Mouse (Mus musculus) liver, adult 2 months (tissue): ENCODE measurements at regions not wholly inside any gene's neighbourhood (a gene's known extent, or its start where the extent isn't known, plus 50 kb on each side); places are given as distances from the start of the nearest gene placed in this dataset.
A peak's percentile ranks its signal among the peaks of the same experiment; 100 is the strongest.

ENCODE experiments used
- DNase-seq: peaks from one replicate; pipeline ENCODE4 v3.0.0-alpha.2; 2011; ENCODE audit warnings: low read depth, low spot score; ENCODE audit errors: extremely low read depth
- H3K27ac ChIP-seq: fragments of 200-500 bp; replicated peaks from 2 replicates; pipeline ENCODE4 v1.5.1; 2012; ENCODE audit warnings: low read depth, mild to moderate bottlenecking, control low read depth, inconsistent platforms, low read length; ENCODE audit not compliant: insufficient read depth
- H3K27me3 ChIP-seq: fragments of 200-500 bp; 2 replicates; pipeline ENCODE4 v1.6.1; 2012; ENCODE audit warnings: mild to moderate bottlenecking, moderate library complexity, low read length, inconsistent platforms; ENCODE audit not compliant: control insufficient read depth, insufficient read depth
- H3K36me3 ChIP-seq: fragments of 200-500 bp; 2 replicates; pipeline ENCODE4 v1.6.1; 2012; ENCODE audit warnings: low read length, inconsistent platforms; ENCODE audit not compliant: control insufficient read depth, insufficient read depth
- H3K4me1 ChIP-seq: fragments of 200-500 bp; 2 replicates; pipeline ENCODE4 v1.6.1; 2011; ENCODE audit warnings: low read length; ENCODE audit not compliant: control insufficient read depth, insufficient read depth
- H3K4me3 ChIP-seq: fragments of 200-500 bp; 2 replicates; pipeline ENCODE4 v1.5.1; 2011; ENCODE audit warnings: low read depth, mild to moderate bottlenecking, control low read depth, low read length, moderate library complexity; ENCODE audit not compliant: insufficient read depth
- H3K79me2 ChIP-seq: fragments of 200-500 bp; 2 replicates; pipeline ENCODE4 v1.6.1; 2012; ENCODE audit warnings: inconsistent platforms, mild to moderate bottlenecking, low read length, moderate library complexity; ENCODE audit not compliant: control insufficient read depth, insufficient read depth
- H3K9ac ChIP-seq: fragments of 200-500 bp; 2 replicates; pipeline ENCODE4 v1.6.1; 2012; ENCODE audit warnings: low read depth, mild to moderate bottlenecking, control low read depth, inconsistent platforms, low read length
- CTCF ChIP-seq: fragments of 200-500 bp; IDR thresholded peaks from 2 replicates; pipeline ENCODE4 v1.5.1; 2011; ENCODE audit warnings: low read depth, low read length, control low read depth
- POLR2A ChIP-seq: fragments of 200-500 bp; IDR thresholded peaks from 2 replicates; pipeline ENCODE4 v1.6.1; 2011; ENCODE audit warnings: low read length, control low read depth; ENCODE audit not compliant: insufficient read depth; ENCODE audit errors: extremely low read depth
- WGBS: fragments of 180-500 bp; shearing (Covaris S2); methylation state at CpG from one replicate; pipeline ENCODE4 v1.1.7; 2018; 5-methylcytosine and 5-hydroxymethylcytosine counted together

DNA sequence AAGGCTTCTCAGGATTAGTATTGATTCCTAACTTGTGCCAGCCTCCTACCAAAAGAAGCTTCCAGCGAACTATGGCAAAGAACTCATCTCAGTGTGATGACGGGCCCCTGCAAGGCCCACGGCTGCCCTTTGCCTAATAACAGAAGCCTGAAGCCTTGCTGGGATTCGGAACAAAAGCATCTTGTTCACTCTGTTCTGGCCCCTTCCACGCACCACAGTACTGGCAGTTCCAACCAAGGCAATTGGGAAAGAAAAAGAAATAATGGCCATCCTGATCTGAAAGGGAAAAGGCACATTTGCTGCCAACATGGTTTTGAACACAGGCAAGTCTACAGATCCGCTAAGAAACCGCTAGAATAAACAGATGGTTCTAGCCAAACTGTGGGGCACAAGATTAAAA is 150.4 kb upstream of the Tcerg1l start:
- no peak overlapping the region for H3K4me3 ChIP-seq
- H3K36me3 ChIP-seq = no peaks in the 10 kb centered on the region
- DNase-seq = no peak
- H3K27ac ChIP-seq = no peak overlapping the region
- H3K79me2 ChIP-seq = no peaks in the 10 kb centered on the region
- no peak overlapping the region for H3K9ac ChIP-seq
- WGBS = 84% methylated on average over 7 of the region's 7 CpGs
- H3K27me3 ChIP-seq = no peaks in the 10 kb centered on the region
- H3K4me1 ChIP-seq = no peaks in the 10 kb centered on the region
- TF ChIP-seq POLR2A = no peak
- TF ChIP-seq CTCF = no peak

DNA sequence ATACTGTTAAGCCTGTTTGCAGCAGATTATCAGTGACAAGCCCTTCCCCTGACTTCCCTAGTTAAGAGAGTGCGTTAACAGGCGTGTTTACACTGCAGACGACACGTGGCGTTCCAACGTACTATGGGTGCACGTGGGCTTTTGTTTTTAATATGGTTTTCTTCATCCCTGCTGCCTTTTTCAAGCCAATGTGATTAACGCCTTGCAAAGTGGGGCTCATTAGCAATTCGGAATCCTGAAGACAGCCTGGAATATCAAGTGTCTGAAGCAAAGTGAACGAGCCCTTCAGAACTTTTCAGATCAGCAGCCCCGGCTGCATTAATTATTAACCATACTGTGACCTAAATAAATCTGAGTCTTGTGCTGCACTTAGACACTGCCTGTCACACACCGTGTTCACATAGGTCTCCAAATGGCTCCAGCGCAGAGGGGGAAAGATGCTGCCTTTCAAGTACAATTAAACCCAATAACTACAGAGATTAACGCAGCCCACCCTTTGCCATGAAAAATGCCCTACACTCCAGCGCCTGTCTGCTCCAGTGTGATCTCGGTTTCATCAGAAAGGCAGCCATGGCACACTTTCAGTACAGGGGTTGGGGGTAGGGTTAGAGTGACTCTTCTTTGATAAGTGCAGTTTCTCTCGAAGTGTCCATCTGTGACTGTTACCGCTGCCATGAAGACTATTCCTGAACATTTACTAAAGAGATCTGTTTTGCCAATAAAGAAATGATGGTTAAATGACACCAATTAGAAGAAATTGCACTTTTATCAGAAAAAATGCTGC is 140.7 kb upstream of the Tcerg1l start:
- H3K27ac ChIP-seq = peak overlapping the region; percentile 84
- no peak for TF ChIP-seq POLR2A
- TF ChIP-seq CTCF = no peak
- H3K36me3 ChIP-seq = no peaks in the 10 kb centered on the region
- H3K79me2 ChIP-seq = no peaks in the 10 kb centered on the region
- WGBS = 19% methylated on average over 18 of the region's 18 CpGs
- peak; percentile 88 for DNase-seq
- peak overlapping the region; percentile 58 for H3K9ac ChIP-seq
- H3K27me3 ChIP-seq = no peaks in the 10 kb centered on the region
- H3K4me3 ChIP-seq = peak overlapping the region; percentile 33
- H3K4me1 ChIP-seq = peaks cover 5% of the 10 kb centered on the region; the same call in 1 of the 2 replicates

DNA sequence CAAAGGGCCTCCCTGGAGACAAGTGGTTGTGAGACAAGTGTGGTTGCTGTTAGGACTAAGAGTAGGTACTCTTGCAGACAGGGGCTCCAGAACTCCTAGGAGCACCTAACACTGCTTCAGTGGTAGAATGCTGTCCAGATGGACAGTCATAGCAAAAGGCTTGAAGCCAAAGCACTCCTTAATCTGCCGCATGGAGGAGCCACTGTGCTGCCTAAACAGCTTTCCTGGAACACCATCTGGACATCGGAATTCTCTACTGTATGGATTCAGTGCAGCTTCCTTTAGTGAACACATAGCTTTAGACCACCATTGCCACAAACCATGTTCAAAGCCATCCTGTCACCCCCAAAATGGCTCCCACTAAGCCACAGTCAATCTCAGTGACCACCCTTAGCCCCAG is 128.6 kb upstream of the Tcerg1l start:
- TF ChIP-seq CTCF (no peak), POLR2A (no peak)
- Histone ChIP-seq H3K9ac (no peak overlapping the region), H3K79me2 (no peaks in the 10 kb centered on the region), H3K27me3 (no peaks in the 10 kb centered on the region), H3K36me3 (no peaks in the 10 kb centered on the region), H3K4me1 (no peaks in the 10 kb centered on the region), H3K27ac (no peak overlapping the region), H3K4me3 (no peak overlapping the region)
- no peak for DNase-seq
- WGBS = 93% methylated on average over 2 of the region's 2 CpGs

GRCm38 (mm10) chr7:138524936-138525335 is 127.4 kb upstream of the Tcerg1l start:
- Histone ChIP-seq H3K4me1 (no peaks in the 10 kb centered on the region), H3K4me3 (no peak overlapping the region), H3K9ac (no peak overlapping the region), H3K36me3 (no peaks in the 10 kb centered on the region), H3K79me2 (no peaks in the 10 kb centered on the region), H3K27me3 (no peaks in the 10 kb centered on the region), H3K27ac (no peak overlapping the region)
- 84% methylated on average over 3 of the region's 3 CpGs for WGBS
- TF ChIP-seq POLR2A (no peak), CTCF (no peak)
- DNase-seq = no peak

- Histone ChIP-seq H3K4me3 (no peak overlapping the region), H3K4me1 (no peaks in the 10 kb centered on the region), H3K36me3 (no peaks in the 10 kb centered on the region), H3K27me3 (no peaks in the 10 kb centered on the region), H3K79me2 (no peaks in the 10 kb centered on the region), H3K27ac (no peak overlapping the region), H3K9ac (no peak overlapping the region)
- 93% methylated on average over 2 of the region's 2 CpGs for WGBS
- TF ChIP-seq CTCF (no peak), POLR2A (no peak)
- DNase-seq = no peak
Measured at GRCm38 (mm10) chr7:138514171-138514570, 116.6 kb upstream of the Tcerg1l start.

DNA sequence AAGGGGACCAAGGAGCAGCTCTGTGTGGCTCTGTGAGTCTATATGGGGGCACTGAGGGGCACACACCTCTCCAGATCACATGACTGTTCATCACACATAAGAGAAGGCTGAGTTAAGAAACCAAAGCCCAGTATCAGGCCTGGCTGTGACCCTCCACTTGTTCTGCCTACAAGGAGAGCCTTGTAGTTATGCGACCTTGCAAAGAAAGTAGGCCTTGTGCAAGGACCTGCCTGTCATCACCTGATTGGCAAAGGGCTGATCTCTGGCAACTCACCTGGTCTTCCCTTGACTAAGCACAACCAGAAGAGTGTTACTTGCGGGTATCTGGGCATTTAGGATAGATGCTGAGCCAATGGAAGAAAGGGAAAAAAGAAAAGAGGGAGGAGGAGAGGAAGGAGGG is 107.7 kb upstream of the Tcerg1l start:
- TF ChIP-seq CTCF = no peak
- no peaks in the 10 kb centered on the region for H3K27me3 ChIP-seq
- WGBS = 77% methylated on average over 2 of the region's 2 CpGs

More for the DNA sequence above, 107.7 kb upstream of the Tcerg1l start:
- no peaks in the 10 kb centered on the region for H3K36me3 ChIP-seq
- H3K9ac ChIP-seq = no peak overlapping the region
- H3K27ac ChIP-seq = no peak overlapping the region
- no peak overlapping the region for H3K4me3 ChIP-seq
- no peak for DNase-seq
- H3K79me2 ChIP-seq = no peaks in the 10 kb centered on the region
- H3K4me1 ChIP-seq = no peaks in the 10 kb centered on the region
